Mouse (Mus musculus): ENCODE results near the gene Thnsl2. TPM values are rescaled to one million over a fixed set of nuclear protein-coding genes. Genes with fewer than 3 reads are reported as not detected.

Thnsl2 gene
- polyA plus RNA-seq, 1 experiment from 2014 or later = 47.4 TPM

GRCm38 (mm10) chr6:71129071-71129470, 15.2 kb downstream of the Thnsl2 start:
- Histone ChIP-seq H3K27me3 (replicated peaks) (no peaks in the 10 kb centered on the region), H3K4me3 (replicated peaks) (no peak overlapping the region), H3K36me3 (no peaks in the 10 kb centered on the region), H3K9me3 (no peaks in the 10 kb centered on the region), H3K4me2 (replicated peaks) (no peak overlapping the region), H3K4me1 (replicated peaks) (no peaks in the 10 kb centered on the region), H3K27ac (no peak overlapping the region), H3K9ac (no peak overlapping the region)
- ATAC-seq = no peak
- WGBS = 42% methylated on average over 4 of the region's 4 CpGs

- ATAC-seq = peak; percentile 64
- no peaks in the 10 kb centered on the region for H3K4me1 ChIP-seq (replicated peaks)
- H3K4me2 ChIP-seq (replicated peaks) = no peak overlapping the region
- H3K4me3 ChIP-seq (replicated peaks) = no peak overlapping the region
- 61% methylated on average over 3 of the region's 3 CpGs for WGBS
- H3K27ac ChIP-seq = peak overlapping the region; percentile 37; the same call in 1 of the 2 replicates
- no peak overlapping the region for H3K9ac ChIP-seq
- no peaks in the 10 kb centered on the region for H3K9me3 ChIP-seq
- H3K36me3 ChIP-seq = no peaks in the 10 kb centered on the region
- no peaks in the 10 kb centered on the region for H3K27me3 ChIP-seq (replicated peaks)
Measured at GRCm38 (mm10) chr6:71126290-71126689, 17.9 kb downstream of the Thnsl2 start.

- 4% methylated on average over 3 of the region's 3 CpGs for WGBS
- Histone ChIP-seq H3K4me3 (replicated peaks) (no peak overlapping the region), H3K9ac (no peak overlapping the region), H3K27ac (no peak overlapping the region), H3K4me1 (replicated peaks) (no peaks in the 10 kb centered on the region), H3K4me2 (replicated peaks) (no peak overlapping the region), H3K27me3 (replicated peaks) (no peaks in the 10 kb centered on the region), H3K9me3 (no peaks in the 10 kb centered on the region), H3K36me3 (no peaks in the 10 kb centered on the region)
- ATAC-seq = peak; percentile 93
Measured at GRCm38 (mm10) chr6:71125043-71125893, 19.0 kb downstream of the Thnsl2 start.

GRCm38 (mm10) chr6:71119577-71120254, 24.5 kb downstream of the Thnsl2 start:
- Histone ChIP-seq H3K9me3 (no peaks in the 10 kb centered on the region), H3K9ac (no peak overlapping the region), H3K36me3 (no peaks in the 10 kb centered on the region), H3K4me3 (replicated peaks) (no peak overlapping the region), H3K4me2 (replicated peaks) (no peak overlapping the region), H3K27ac (no peak overlapping the region), H3K4me1 (replicated peaks) (no peaks in the 10 kb centered on the region), H3K27me3 (replicated peaks) (no peaks in the 10 kb centered on the region)
- ATAC-seq = no peak
- 24% methylated on average over 8 of the region's 10 CpGs for WGBS

- no peak overlapping the region for H3K4me3 ChIP-seq (replicated peaks)
- H3K36me3 ChIP-seq = no peaks in the 10 kb centered on the region
- H3K9ac ChIP-seq = no peak overlapping the region
- no peak overlapping the region for H3K4me2 ChIP-seq (replicated peaks)
- no peaks in the 10 kb centered on the region for H3K4me1 ChIP-seq (replicated peaks)
- H3K27ac ChIP-seq = no peak overlapping the region
- 66% methylated on average over 11 of the region's 11 CpGs for WGBS
- ATAC-seq = no peak
- H3K27me3 ChIP-seq (replicated peaks) = no peaks in the 10 kb centered on the region
- H3K9me3 ChIP-seq = no peaks in the 10 kb centered on the region
Measured at GRCm38 (mm10) chr6:71111419-71112113, 32.7 kb downstream of the Thnsl2 start.

GRCm38 (mm10) chr6:71106170-71106945, 37.9 kb downstream of the Thnsl2 start:
- H3K27me3 ChIP-seq (replicated peaks) = no peaks in the 10 kb centered on the region
- no peaks in the 10 kb centered on the region for H3K36me3 ChIP-seq
- H3K27ac ChIP-seq = no peak overlapping the region
- no peaks in the 10 kb centered on the region for H3K9me3 ChIP-seq
- H3K9ac ChIP-seq = no peak overlapping the region
- no peak overlapping the region for H3K4me3 ChIP-seq (replicated peaks)
- H3K4me2 ChIP-seq (replicated peaks) = no peak overlapping the region
- no peak for ATAC-seq
- 72% methylated on average over 19 of the region's 19 CpGs for WGBS
- H3K4me1 ChIP-seq (replicated peaks) = no peaks in the 10 kb centered on the region

GRCm38 (mm10) chr6:71096126-71096525, 48.1 kb downstream of the Thnsl2 start:
- H3K4me2 ChIP-seq (replicated peaks) = no peak overlapping the region
- H3K4me1 ChIP-seq (replicated peaks) = no peaks in the 10 kb centered on the region
- H3K9me3 ChIP-seq = no peaks in the 10 kb centered on the region
- H3K36me3 ChIP-seq = no peaks in the 10 kb centered on the region
- WGBS = 85% methylated on average over 3 of the region's 3 CpGs
- no peak for ATAC-seq
- H3K4me3 ChIP-seq (replicated peaks) = no peak overlapping the region
- H3K9ac ChIP-seq = no peak overlapping the region
- no peak overlapping the region for H3K27ac ChIP-seq
- H3K27me3 ChIP-seq (replicated peaks) = no peaks in the 10 kb centered on the region

GRCm38 (mm10) chr6:71094693-71095092, 49.5 kb downstream of the Thnsl2 start:
- Histone ChIP-seq H3K27me3 (replicated peaks) (no peaks in the 10 kb centered on the region), H3K36me3 (no peaks in the 10 kb centered on the region), H3K9me3 (no peaks in the 10 kb centered on the region), H3K9ac (no peak overlapping the region), H3K4me2 (replicated peaks) (no peak overlapping the region), H3K4me1 (replicated peaks) (no peaks in the 10 kb centered on the region), H3K27ac (no peak overlapping the region), H3K4me3 (replicated peaks) (no peak overlapping the region)
- 79% methylated on average over 5 of the region's 5 CpGs for WGBS
- ATAC-seq = no peak

- Histone ChIP-seq H3K36me3 (no peaks in the 10 kb centered on the region), H3K4me1 (replicated peaks) (no peaks in the 10 kb centered on the region), H3K9me3 (no peaks in the 10 kb centered on the region), H3K9ac (no peak overlapping the region), H3K27ac (no peak overlapping the region), H3K4me2 (replicated peaks) (no peak overlapping the region), H3K27me3 (replicated peaks) (no peaks in the 10 kb centered on the region), H3K4me3 (replicated peaks) (no peak overlapping the region)
- no peak for ATAC-seq
- WGBS = 83% methylated on average over 6 of the region's 6 CpGs
Measured at GRCm38 (mm10) chr6:71093686-71094085, 50.6 kb downstream of the Thnsl2 start.

GRCm38 (mm10) chr6:71090475-71090874, 53.8 kb downstream of the Thnsl2 start:
- no peak overlapping the region for H3K4me3 ChIP-seq (replicated peaks)
- H3K9ac ChIP-seq = no peak overlapping the region
- no peak for ATAC-seq
- no peaks in the 10 kb centered on the region for H3K27me3 ChIP-seq (replicated peaks)
- no peaks in the 10 kb centered on the region for H3K9me3 ChIP-seq
- H3K4me2 ChIP-seq (replicated peaks) = no peak overlapping the region
- no peaks in the 10 kb centered on the region for H3K36me3 ChIP-seq
- no peak overlapping the region for H3K27ac ChIP-seq
- 77% methylated on average over 5 of the region's 5 CpGs for WGBS
- H3K4me1 ChIP-seq (replicated peaks) = no peaks in the 10 kb centered on the region

- 84% methylated on average over 4 of the region's 4 CpGs for WGBS
- Histone ChIP-seq H3K4me2 (replicated peaks) (no peak overlapping the region), H3K9ac (no peak overlapping the region), H3K4me3 (replicated peaks) (no peak overlapping the region), H3K27ac (no peak overlapping the region), H3K27me3 (replicated peaks) (no peaks in the 10 kb centered on the region), H3K4me1 (replicated peaks) (no peaks in the 10 kb centered on the region), H3K36me3 (no peaks in the 10 kb centered on the region), H3K9me3 (no peaks in the 10 kb centered on the region)
- no peak for ATAC-seq
Measured at GRCm38 (mm10) chr6:71089735-71090134, 54.5 kb downstream of the Thnsl2 start.

GRCm38 (mm10) chr6:71088992-71089391, 55.2 kb downstream of the Thnsl2 start:
- Histone ChIP-seq H3K9me3 (no peaks in the 10 kb centered on the region), H3K27ac (no peak overlapping the region), H3K9ac (no peak overlapping the region), H3K27me3 (replicated peaks) (no peaks in the 10 kb centered on the region), H3K36me3 (no peaks in the 10 kb centered on the region), H3K4me2 (replicated peaks) (no peak overlapping the region), H3K4me1 (replicated peaks) (no peaks in the 10 kb centered on the region), H3K4me3 (replicated peaks) (no peak overlapping the region)
- WGBS = 56% methylated on average over 4 of the region's 4 CpGs
- no peak for ATAC-seq
